In genomic region chr12:110385801-110386599, GRCm38 (mm10) we compare ENCODE assay signal across 21 mouse cellular contexts.
DNase-seq lines count a peak whose midpoint lies in the region; ATAC-seq lines count a peak whose summit lies in the region.
"Had no signal": no experiment of that assay in that cellular context is flagged by ENCODE, and none has a peak within 500 bp of the region (broad histone marks: within the 10 kb centered on the region; RNA-seq: fewer than 3 reads in every experiment).

No protein-coding gene starts in this region.

- H3K27ac ChIP-seq in midbrain, embryonic 14.5 days (replicated peaks; ENCODE audit: low read depth, low read length), result no peak overlapping the region
- no peak overlapping the region for H3K27ac ChIP-seq in midbrain, embryonic 16.5 days (ENCODE audit: low read length)
- H3K27ac ChIP-seq: heart, embryonic 10.5 days; liver, embryonic 14.5 days; neural tube, embryonic 12.5 days had no signal

- no peak overlapping the region for H3K4me2 ChIP-seq in midbrain, embryonic 14.5 days (ENCODE audit: low read length)
- no peak overlapping the region for H3K4me2 ChIP-seq in midbrain, embryonic 16.5 days (ENCODE audit: low read length)
- H3K4me2 ChIP-seq: lung, embryonic 14.5 days; neural tube, embryonic 12.5 days had no signal

- 0 out of 2 replicates have a peak, but pooled peaks cover 8% of the 10 kb centered on the region for H3K4me1 ChIP-seq in midbrain, embryonic 14.5 days (ENCODE audit: control insufficient read depth, insufficient read depth, low read length)
- peaks cover 6% of the 10 kb centered on the region for H3K4me1 ChIP-seq in midbrain, embryonic 16.5 days (ENCODE audit: control insufficient read depth, insufficient read depth, low read length)

- peak; percentile 59 for DNase-seq in heart, adult 11 months
- no peak for DNase-seq in heart, adult 8-10 months (ENCODE audit: low spot score)
- peak; percentile 7 for DNase-seq in midbrain, embryonic 14.5 days
- no peak for DNase-seq in lung, postnatal 14 days
- no peak for DNase-seq in testis, postnatal 10 days (ENCODE audit: low spot score)
- DNase-seq: adrenal gland, adult 2 months; cerebellum, adult 18-20 months; gastrocnemius, postnatal 36 days; heart, postnatal 4 days; kidney, adult 11 months; kidney, postnatal 4 days; lung, embryonic 14.5 days; right cerebral cortex, postnatal 4 days; thymus, postnatal 25 days had no signal

- H3K9me3 ChIP-seq in midbrain, embryonic 14.5 days (ENCODE audit: control insufficient read depth, low read length), result no peaks in the 10 kb centered on the region
- no peaks in the 10 kb centered on the region for H3K9me3 ChIP-seq in midbrain, embryonic 16.5 days (replicated peaks; ENCODE audit: control insufficient read depth, low read length, poor library complexity, severe bottlenecking)
- H3K9me3 ChIP-seq: heart, embryonic 10.5 days; megakaryocyte, embryonic 14.5 days; neural tube, embryonic 12.5 days had no signal

- H3K9ac ChIP-seq in midbrain, embryonic 14.5 days (replicated peaks; ENCODE audit: low read length), result no peak overlapping the region
- H3K9ac ChIP-seq in midbrain, embryonic 16.5 days (ENCODE audit: low read depth, low read length), result no peak overlapping the region
- H3K9ac ChIP-seq: liver, embryonic 14.5 days; lung, embryonic 14.5 days; neural tube, embryonic 12.5 days had no signal

- WGBS in midbrain, embryonic 14.5 days, result 75% methylated on average over 20 of the region's 20 CpGs
- 70% methylated on average over 20 of the region's 20 CpGs for WGBS in midbrain, embryonic 16.5 days

- no peaks in the 10 kb centered on the region for H3K36me3 ChIP-seq in midbrain, embryonic 14.5 days (ENCODE audit: control insufficient read depth, insufficient read depth, low read length)
- no peaks in the 10 kb centered on the region for H3K36me3 ChIP-seq in midbrain, embryonic 16.5 days (ENCODE audit: control insufficient read depth, insufficient read depth, low read length)
- H3K36me3 ChIP-seq: heart, embryonic 10.5 days; neural tube, embryonic 12.5 days had no signal

- no peak for ATAC-seq in midbrain, embryonic 14.5 days (ENCODE audit: low FRiP score, low TSS enrichment)
- no peak for ATAC-seq in midbrain, embryonic 16.5 days
- ATAC-seq in activated CD4-positive, CD25-positive, alpha-beta regulatory T cell, adult 4 months, result peak; percentile 9
- ATAC-seq: Patski had no signal

- H3K27me3 ChIP-seq in midbrain, embryonic 14.5 days (ENCODE audit: control insufficient read depth, insufficient read depth, low read length), result no peaks in the 10 kb centered on the region
- H3K27me3 ChIP-seq in midbrain, embryonic 16.5 days (ENCODE audit: control insufficient read depth, insufficient read depth, low read depth, low read length), result no peaks in the 10 kb centered on the region
- H3K27me3 ChIP-seq: neural tube, embryonic 12.5 days; Patski had no signal

- no peak overlapping the region for H3K4me3 ChIP-seq in midbrain, embryonic 14.5 days (replicated peaks; ENCODE audit: low read depth, low read length)
- H3K4me3 ChIP-seq in midbrain, embryonic 16.5 days (ENCODE audit: low read depth, low read length), result no peak overlapping the region
- H3K4me3 ChIP-seq: heart, embryonic 10.5 days; megakaryocyte, embryonic 14.5 days; neural tube, embryonic 12.5 days had no signal

Comparison
In these comparisons a context has a peak if more than half of its experiments do, and no peak if none do; other contexts are left out.
1. DNase-seq: peak in heart, adult 11 months (single experiment) and midbrain, embryonic 14.5 days (single experiment); none in heart, adult 8-10 months (single experiment), lung, postnatal 14 days (single experiment) and testis, postnatal 10 days (single experiment).